Mouse (Mus musculus) mesoderm, embryonic 11.5 days (tissue): ENCODE results near the gene Ptprn2.

Experiments
- DNase-seq: peaks from one replicate; pipeline ENCODE4 v3.0.0-alpha.2; 2012; ENCODE audit warnings: low read depth, low spot score

Gene Ptprn2

DNA sequence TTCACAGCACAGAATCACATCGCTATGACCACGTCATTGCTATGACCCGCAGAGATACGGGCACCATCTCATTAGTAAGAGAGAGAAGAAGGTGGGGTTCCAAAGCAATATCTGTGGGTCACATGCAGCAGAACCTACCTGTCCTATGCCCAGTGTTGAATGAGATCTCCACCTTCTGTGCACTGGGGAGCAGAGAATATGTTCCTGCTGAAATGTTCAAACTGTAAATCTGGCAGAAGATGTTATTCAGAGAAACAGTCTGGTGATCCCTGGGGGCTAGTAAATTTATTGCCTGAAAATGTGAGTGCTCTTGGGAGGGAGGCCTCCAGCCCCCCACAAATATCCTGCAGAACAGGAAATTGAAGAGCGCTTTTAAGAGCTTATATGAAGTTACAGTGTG lies 490.0 kb downstream of the Ptprn2 start:
- DNase-seq, result no peak

- no peak for DNase-seq
Observed at GRCm38 (mm10) chr12:116976981-116977380, 491.5 kb downstream of the Ptprn2 start.

- no peak for DNase-seq
Observed at GRCm38 (mm10) chr12:116978201-116978600, 492.7 kb downstream of the Ptprn2 start.

DNA sequence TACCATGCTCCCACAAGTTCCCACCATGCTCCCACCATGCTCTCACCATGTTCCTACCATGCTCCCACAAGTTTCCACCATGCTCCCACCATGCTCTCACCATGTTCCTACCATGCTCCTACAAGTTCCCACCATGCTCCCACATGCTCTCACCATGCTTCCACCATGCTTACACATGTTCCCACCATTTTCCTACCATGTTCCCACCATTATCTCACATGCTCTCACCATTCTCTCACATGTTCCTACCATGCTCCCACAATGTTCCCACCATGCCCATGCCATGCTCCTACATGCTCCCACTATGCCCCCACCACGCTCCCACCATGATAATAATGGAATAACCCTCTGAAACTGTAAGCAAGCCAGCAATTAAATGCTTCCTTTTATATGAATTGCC lies 495.8 kb downstream of the Ptprn2 start:
- DNase-seq, result no peak

GRCm38 (mm10) chr12:116989144-116989543 lies 503.6 kb downstream of the Ptprn2 start:
- DNase-seq, result peak; percentile 29

DNA sequence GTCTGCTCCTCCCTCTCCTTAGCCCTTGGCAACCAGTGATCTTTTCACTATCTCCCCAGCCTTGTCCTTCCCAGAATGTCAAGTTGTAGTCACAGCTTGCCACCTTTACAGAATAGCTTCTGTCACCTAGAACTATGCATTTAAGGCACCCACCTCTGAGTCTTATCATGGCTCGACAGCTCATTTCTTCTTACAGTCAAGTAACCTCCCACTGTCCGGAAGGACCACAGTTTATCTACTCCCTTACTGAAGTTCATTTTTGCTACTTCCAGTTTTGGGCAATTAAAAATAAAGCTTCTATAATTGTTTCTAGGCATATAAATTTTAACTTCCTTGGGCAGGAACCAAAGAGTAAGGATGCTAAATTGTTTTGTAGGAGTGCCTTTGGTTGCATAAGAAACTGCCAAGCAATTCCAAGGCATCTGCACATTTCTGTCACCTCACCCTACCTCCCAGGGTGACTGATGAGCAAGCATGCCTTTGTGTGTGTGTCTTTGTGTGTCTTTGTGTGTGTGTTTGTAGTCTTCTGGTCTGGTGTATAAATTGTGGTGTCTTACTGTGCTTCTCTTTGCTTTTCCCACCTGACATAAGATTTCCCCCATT lies 516.1 kb downstream of the Ptprn2 start:
- no peak for DNase-seq

GRCm38 (mm10) chr12:117016753-117017595 lies 531.5 kb downstream of the Ptprn2 start:
- no peak for DNase-seq

GRCm38 (mm10) chr12:117017912-117018311 lies 532.4 kb downstream of the Ptprn2 start:
- no peak for DNase-seq

DNA sequence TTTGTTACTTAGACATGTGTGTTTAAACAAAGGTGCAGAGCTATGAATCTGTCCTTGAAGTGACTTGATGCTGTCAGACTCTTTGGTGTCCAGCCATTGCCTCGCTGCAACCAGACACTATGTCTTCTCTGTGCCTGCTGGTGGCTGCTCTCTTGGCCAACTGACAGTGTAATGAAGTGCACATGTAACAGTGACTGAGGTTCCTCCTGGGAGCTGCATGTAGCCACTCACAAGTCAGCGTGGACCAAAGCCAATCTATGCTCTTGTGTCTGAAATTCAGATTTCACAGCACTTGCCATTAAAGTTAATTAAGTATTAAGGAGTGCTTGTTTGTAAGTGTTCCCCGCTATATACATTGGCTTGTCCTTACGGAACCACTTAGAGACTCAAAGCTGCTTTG lies 537.7 kb downstream of the Ptprn2 start:
- no peak for DNase-seq

GRCm38 (mm10) chr12:117024916-117025315 lies 539.4 kb downstream of the Ptprn2 start:
- no peak for DNase-seq

GRCm38 (mm10) chr12:117025676-117026075 lies 540.2 kb downstream of the Ptprn2 start:
- DNase-seq, result no peak

GRCm38 (mm10) chr12:117027351-117027750 lies 541.8 kb downstream of the Ptprn2 start:
- no peak for DNase-seq

GRCm38 (mm10) chr12:117028333-117028961 lies 542.9 kb downstream of the Ptprn2 start:
- peak; percentile 37 for DNase-seq

DNA sequence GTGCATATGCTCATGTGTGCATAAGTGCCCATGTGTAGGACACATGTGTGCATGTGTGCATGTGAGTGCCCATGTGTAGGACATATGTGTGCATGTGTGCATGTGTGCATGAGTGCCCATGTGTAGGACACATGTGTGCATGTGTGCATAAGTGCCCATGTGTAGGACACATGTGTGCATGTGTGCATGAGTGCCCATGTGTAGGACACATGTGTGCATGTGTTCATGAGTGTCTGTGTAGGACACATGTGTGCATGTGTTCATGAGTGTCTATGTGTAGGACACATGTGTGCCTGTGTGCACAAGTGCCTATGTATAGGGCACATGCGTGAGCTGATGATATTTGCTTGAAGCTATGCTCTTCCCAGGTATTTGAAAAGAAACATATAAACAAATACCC lies 547.7 kb downstream of the Ptprn2 start:
- no peak for DNase-seq

- DNase-seq, result no peak
Observed at GRCm38 (mm10) chr12:117034506-117034905, 549.0 kb downstream of the Ptprn2 start.

- peak; percentile 69 for DNase-seq
Observed at GRCm38 (mm10) chr12:117035243-117035642, 549.7 kb downstream of the Ptprn2 start.

- peak; percentile 29 for DNase-seq
Observed at GRCm38 (mm10) chr12:117039411-117039810, 553.9 kb downstream of the Ptprn2 start.

- DNase-seq, result no peak
Observed at GRCm38 (mm10) chr12:117041409-117041808, 555.9 kb downstream of the Ptprn2 start.

- DNase-seq, result no peak
Observed at GRCm38 (mm10) chr12:117042706-117043105, 557.2 kb downstream of the Ptprn2 start.

DNA sequence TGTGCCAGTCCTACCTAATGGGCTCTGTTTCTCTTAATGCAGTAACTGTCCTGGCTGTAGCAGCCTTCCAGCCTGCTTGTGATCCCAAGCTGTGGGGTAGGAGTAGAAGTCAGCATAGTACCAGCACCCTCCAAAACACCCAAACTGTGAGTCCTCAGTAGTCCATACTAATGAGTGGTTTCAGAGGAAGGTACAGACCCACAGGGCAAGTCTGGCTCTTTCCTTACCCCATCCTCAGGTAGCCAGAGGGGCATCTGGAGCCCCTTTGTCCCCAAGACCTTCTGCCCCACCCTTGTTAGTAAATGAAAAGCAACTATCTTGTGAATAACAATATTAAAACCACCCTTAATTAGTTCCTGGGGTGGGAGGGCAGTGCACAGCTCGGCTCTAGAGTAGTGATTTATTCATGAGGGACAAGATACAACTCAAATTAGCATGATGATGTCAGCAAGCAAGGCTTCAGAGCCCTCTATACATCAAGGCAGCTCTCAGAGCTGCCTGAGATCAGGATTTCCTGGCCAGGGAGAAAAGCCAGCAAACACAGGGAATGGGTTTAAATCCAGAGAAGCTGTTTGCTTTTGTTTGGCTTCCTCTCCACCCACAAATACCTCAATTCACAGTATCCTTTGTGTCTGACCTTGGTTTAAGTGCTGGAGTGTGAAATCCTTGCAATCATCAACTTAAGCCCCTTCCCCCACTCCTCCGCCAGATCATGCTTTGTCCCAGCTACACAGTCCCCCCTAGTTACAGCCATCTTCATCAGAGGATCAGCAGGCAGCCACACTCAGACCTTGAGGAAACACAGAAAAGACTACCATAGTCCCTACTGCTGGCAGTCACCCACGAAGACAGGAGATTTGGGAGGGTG lies 562.1 kb downstream of the Ptprn2 start:
- DNase-seq, result peak; percentile 57

DNA sequence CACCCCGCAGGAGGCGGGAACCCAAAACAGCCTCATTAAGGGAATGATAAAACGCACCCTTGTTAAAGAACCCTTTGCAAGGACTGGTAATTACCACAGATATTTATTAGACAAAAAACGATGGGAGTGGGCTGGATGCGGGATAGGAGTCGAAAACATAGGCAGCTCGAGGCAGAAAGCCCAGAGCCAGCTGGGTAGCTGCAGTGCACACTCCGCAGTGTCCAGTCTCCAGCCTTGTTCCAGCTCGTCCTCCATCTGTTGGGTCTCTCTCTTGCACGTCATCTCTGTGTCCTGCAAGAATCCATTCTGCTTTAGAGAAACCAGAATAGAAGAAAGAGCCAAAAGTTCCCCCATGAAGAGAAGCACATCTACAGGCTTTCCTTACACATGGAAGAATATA lies 564.3 kb downstream of the Ptprn2 start:
- DNase-seq, result no peak
